Mouse (Mus musculus): ENCODE measurements around the gene Rft1. TPM values are rescaled to one million over a fixed set of nuclear protein-coding genes. Genes with fewer than 3 reads are reported as not detected.

Rft1 gene
- polyA plus RNA-seq, 1 experiment: 12.3 TPM

- H3ac ChIP-seq (ENCODE audit: control insufficient read depth, insufficient read length): no peak overlapping the region
- H3K79me2 ChIP-seq (ENCODE audit: control insufficient read depth, insufficient read depth): no peaks in the 10 kb centered on the region
- TF ChIP-seq REST (IDR thresholded peaks at IDR 0.05; ENCODE audit: insufficient read depth, insufficient read length): no peak
- TF ChIP-seq TCF12 (IDR thresholded peaks at IDR 0.05; ENCODE audit: insufficient read depth, poor library complexity, severe bottlenecking): no peak
- no peak for TF ChIP-seq POLR2AphosphoS2 (IDR thresholded peaks at IDR 0.05; ENCODE audit: insufficient read length, low read depth)
- TF ChIP-seq POLR2A (IDR thresholded peaks at IDR 0.05; ENCODE audit: insufficient read length, low read depth): no peak
- TF ChIP-seq MAX (IDR thresholded peaks at IDR 0.05; ENCODE audit: low read depth): no peak
- TF ChIP-seq TCF3 (IDR thresholded peaks at IDR 0.05; ENCODE audit: insufficient read length, low read depth): no peak
- no peak for TF ChIP-seq USF1 (IDR thresholded peaks at IDR 0.05; ENCODE audit: low read depth)
- no peak for TF ChIP-seq SRF (IDR thresholded peaks at IDR 0.05; ENCODE audit: control insufficient read depth, insufficient read length, low read depth)
- no peak for TF ChIP-seq MYOG (IDR thresholded peaks at IDR 0.05; ENCODE audit: control insufficient read depth in 1 of 3, insufficient read depth in 1 of 3, insufficient read length in 2 of 3, low read depth in 2 of 3)
- TF ChIP-seq E2F4 (IDR thresholded peaks at IDR 0.05; ENCODE audit: insufficient read depth): no peak
- no peak for TF ChIP-seq MYOD1 (IDR thresholded peaks at IDR 0.05; ENCODE audit: control insufficient read depth in 1 of 3, insufficient read length in 2 of 3, low read depth in 2 of 3)
- no peak for TF ChIP-seq CEBPB (IDR thresholded peaks at IDR 0.05; ENCODE audit: insufficient read depth, poor library complexity, severe bottlenecking)
- H3K4me2 ChIP-seq (ENCODE audit: low read depth): no peak overlapping the region
- no peaks in the 10 kb centered on the region for H3K27me3 ChIP-seq (ENCODE audit: control insufficient read depth, insufficient read depth, insufficient read length)
- H3K4me3 ChIP-seq: no peak overlapping the region
- H3K36me3 ChIP-seq (ENCODE audit: control insufficient read depth, insufficient read depth): peaks cover 21% of the 10 kb centered on the region
Measured at GRCm38 (mm10) chr14:30674947-30675346, 20.8 kb downstream of the Rft1 start.

GRCm38 (mm10) chr14:30682131-30682530 is 28.0 kb downstream of the Rft1 start:
- H3K4me2 ChIP-seq (ENCODE audit: low read depth): no peak overlapping the region
- H3K4me3 ChIP-seq: no peak overlapping the region
- TF ChIP-seq MYOD1 (IDR thresholded peaks at IDR 0.05; ENCODE audit: control insufficient read depth in 1 of 3, insufficient read length in 2 of 3, low read depth in 2 of 3) (no peak), E2F4 (IDR thresholded peaks at IDR 0.05; ENCODE audit: insufficient read depth) (no peak), MAX (IDR thresholded peaks at IDR 0.05; ENCODE audit: low read depth) (no peak), USF1 (IDR thresholded peaks at IDR 0.05; ENCODE audit: low read depth) (no peak), TCF3 (IDR thresholded peaks at IDR 0.05; ENCODE audit: insufficient read length, low read depth) (no peak), CEBPB (IDR thresholded peaks at IDR 0.05; ENCODE audit: insufficient read depth, poor library complexity, severe bottlenecking) (no peak), MYOG (IDR thresholded peaks at IDR 0.05; ENCODE audit: control insufficient read depth in 1 of 3, insufficient read depth in 1 of 3, insufficient read length in 2 of 3, low read depth in 2 of 3) (no peak), TCF12 (IDR thresholded peaks at IDR 0.05; ENCODE audit: insufficient read depth, poor library complexity, severe bottlenecking) (no peak), POLR2A (IDR thresholded peaks at IDR 0.05; ENCODE audit: insufficient read length, low read depth) (no peak), REST (IDR thresholded peaks at IDR 0.05; ENCODE audit: insufficient read depth, insufficient read length) (no peak), POLR2AphosphoS2 (IDR thresholded peaks at IDR 0.05; ENCODE audit: insufficient read length, low read depth) (no peak), SRF (IDR thresholded peaks at IDR 0.05; ENCODE audit: control insufficient read depth, insufficient read length, low read depth) (no peak)
- H3K79me2 ChIP-seq (ENCODE audit: control insufficient read depth, insufficient read depth): no peaks in the 10 kb centered on the region
- H3K27me3 ChIP-seq (ENCODE audit: control insufficient read depth, insufficient read depth, insufficient read length): no peaks in the 10 kb centered on the region
- no peak overlapping the region for H3ac ChIP-seq (ENCODE audit: control insufficient read depth, insufficient read length)
- peaks cover 19% of the 10 kb centered on the region for H3K36me3 ChIP-seq (ENCODE audit: control insufficient read depth, insufficient read depth)

- Histone ChIP-seq H3ac (ENCODE audit: control insufficient read depth, insufficient read length) (no peak overlapping the region), H3K27me3 (ENCODE audit: control insufficient read depth, insufficient read depth, insufficient read length) (no peaks in the 10 kb centered on the region), H3K79me2 (ENCODE audit: control insufficient read depth, insufficient read depth) (no peaks in the 10 kb centered on the region), H3K36me3 (ENCODE audit: control insufficient read depth, insufficient read depth) (peaks cover 7% of the 10 kb centered on the region), H3K4me3 (no peak overlapping the region), H3K4me2 (ENCODE audit: low read depth) (no peak overlapping the region)
- TF ChIP-seq E2F4 (IDR thresholded peaks at IDR 0.05; ENCODE audit: insufficient read depth): no peak
- no peak for TF ChIP-seq SRF (IDR thresholded peaks at IDR 0.05; ENCODE audit: control insufficient read depth, insufficient read length, low read depth)
- TF ChIP-seq CEBPB (IDR thresholded peaks at IDR 0.05; ENCODE audit: insufficient read depth, poor library complexity, severe bottlenecking): no peak
- TF ChIP-seq MAX (IDR thresholded peaks at IDR 0.05; ENCODE audit: low read depth): no peak
- no peak for TF ChIP-seq USF1 (IDR thresholded peaks at IDR 0.05; ENCODE audit: low read depth)
- no peak for TF ChIP-seq TCF3 (IDR thresholded peaks at IDR 0.05; ENCODE audit: insufficient read length, low read depth)
- no peak for TF ChIP-seq POLR2A (IDR thresholded peaks at IDR 0.05; ENCODE audit: insufficient read length, low read depth)
- TF ChIP-seq POLR2AphosphoS2 (IDR thresholded peaks at IDR 0.05; ENCODE audit: insufficient read length, low read depth): no peak
- no peak for TF ChIP-seq MYOG (IDR thresholded peaks at IDR 0.05; ENCODE audit: control insufficient read depth in 1 of 3, insufficient read depth in 1 of 3, insufficient read length in 2 of 3, low read depth in 2 of 3)
- TF ChIP-seq MYOD1 (IDR thresholded peaks at IDR 0.05; ENCODE audit: control insufficient read depth in 1 of 3, insufficient read length in 2 of 3, low read depth in 2 of 3): no peak
- TF ChIP-seq TCF12 (IDR thresholded peaks at IDR 0.05; ENCODE audit: insufficient read depth, poor library complexity, severe bottlenecking): no peak
- TF ChIP-seq REST (IDR thresholded peaks at IDR 0.05; ENCODE audit: insufficient read depth, insufficient read length): no peak
Measured at GRCm38 (mm10) chr14:30690685-30691084, 36.5 kb downstream of the Rft1 start.

GRCm38 (mm10) chr14:30692439-30692838 is 38.3 kb downstream of the Rft1 start:
- Histone ChIP-seq H3ac (ENCODE audit: control insufficient read depth, insufficient read length) (no peak overlapping the region), H3K4me3 (no peak overlapping the region), H3K36me3 (ENCODE audit: control insufficient read depth, insufficient read depth) (peaks cover 7% of the 10 kb centered on the region), H3K79me2 (ENCODE audit: control insufficient read depth, insufficient read depth) (no peaks in the 10 kb centered on the region), H3K27me3 (ENCODE audit: control insufficient read depth, insufficient read depth, insufficient read length) (no peaks in the 10 kb centered on the region), H3K4me2 (ENCODE audit: low read depth) (no peak overlapping the region)
- TF ChIP-seq MAX (IDR thresholded peaks at IDR 0.05; ENCODE audit: low read depth): no peak
- TF ChIP-seq MYOG (IDR thresholded peaks at IDR 0.05; ENCODE audit: control insufficient read depth in 1 of 3, insufficient read depth in 1 of 3, insufficient read length in 2 of 3, low read depth in 2 of 3): no peak
- TF ChIP-seq MYOD1 (IDR thresholded peaks at IDR 0.05; ENCODE audit: control insufficient read depth in 1 of 3, insufficient read length in 2 of 3, low read depth in 2 of 3): no peak
- no peak for TF ChIP-seq USF1 (IDR thresholded peaks at IDR 0.05; ENCODE audit: low read depth)
- no peak for TF ChIP-seq TCF3 (IDR thresholded peaks at IDR 0.05; ENCODE audit: insufficient read length, low read depth)
- no peak for TF ChIP-seq SRF (IDR thresholded peaks at IDR 0.05; ENCODE audit: control insufficient read depth, insufficient read length, low read depth)
- no peak for TF ChIP-seq TCF12 (IDR thresholded peaks at IDR 0.05; ENCODE audit: insufficient read depth, poor library complexity, severe bottlenecking)
- TF ChIP-seq E2F4 (IDR thresholded peaks at IDR 0.05; ENCODE audit: insufficient read depth): no peak
- no peak for TF ChIP-seq POLR2A (IDR thresholded peaks at IDR 0.05; ENCODE audit: insufficient read length, low read depth)
- TF ChIP-seq CEBPB (IDR thresholded peaks at IDR 0.05; ENCODE audit: insufficient read depth, poor library complexity, severe bottlenecking): no peak
- TF ChIP-seq POLR2AphosphoS2 (IDR thresholded peaks at IDR 0.05; ENCODE audit: insufficient read length, low read depth): no peak
- TF ChIP-seq REST (IDR thresholded peaks at IDR 0.05; ENCODE audit: insufficient read depth, insufficient read length): no peak

All from myocyte (in vitro differentiated cells).